In genomic region chr2:155420911-155421310, GRCm38 (mm10) we compare ENCODE assay signal across 16 mouse cellular contexts.
"Had no signal": no experiment of that assay in that cellular context is flagged by ENCODE, and none has a peak within 500 bp of the region (broad histone marks: within the 10 kb centered on the region; RNA-seq: fewer than 3 reads in every experiment).

No protein-coding gene starts in this region.

- H3K9ac ChIP-seq: kidney, embryonic 15.5 days; liver, embryonic 13.5 days; midbrain, embryonic 13.5 days had no signal

- H3K4me2 ChIP-seq: kidney, embryonic 15.5 days; liver, embryonic 13.5 days; midbrain, embryonic 13.5 days had no signal

- H3K9me3 ChIP-seq: kidney, embryonic 15.5 days; liver, embryonic 13.5 days; midbrain, embryonic 13.5 days had no signal

- H3K4me3 ChIP-seq: kidney, embryonic 15.5 days; left cerebral cortex, adult 2 months; liver, embryonic 13.5 days; midbrain, embryonic 13.5 days had no signal

- ATAC-seq: midbrain, embryonic 13.5 days had no signal

- H3K27me3 ChIP-seq: kidney, embryonic 15.5 days; liver, embryonic 13.5 days; midbrain, embryonic 13.5 days had no signal

- DNase-seq: kidney, postnatal 10 days; kidney, postnatal 36 days; layer of hippocampus, postnatal 36 days; liver, embryonic 13.5 days; lung, adult 2 months; lung, postnatal 14 days; right cerebral cortex, postnatal 14 days; right cerebral cortex, postnatal 4 days; thymus, adult 2 months; thymus, postnatal 14 days; thymus, postnatal 4 days had no signal

- H3K4me1 ChIP-seq: kidney, embryonic 15.5 days; liver, embryonic 13.5 days; midbrain, embryonic 13.5 days had no signal

- H3K27ac ChIP-seq: kidney, embryonic 15.5 days; left cerebral cortex, adult 2 months; liver, embryonic 13.5 days; macrophage; midbrain, embryonic 13.5 days; stomach, postnatal 0 days had no signal
